Mouse (Mus musculus): ENCODE measurements around the gene Pa2g4. TPM values are rescaled to one million over a fixed set of nuclear protein-coding genes. Genes with fewer than 3 reads are reported as not detected.

The Pa2g4 gene
- polyA plus RNA-seq, 1 experiment from 2014 or later = 163 TPM

DNA sequence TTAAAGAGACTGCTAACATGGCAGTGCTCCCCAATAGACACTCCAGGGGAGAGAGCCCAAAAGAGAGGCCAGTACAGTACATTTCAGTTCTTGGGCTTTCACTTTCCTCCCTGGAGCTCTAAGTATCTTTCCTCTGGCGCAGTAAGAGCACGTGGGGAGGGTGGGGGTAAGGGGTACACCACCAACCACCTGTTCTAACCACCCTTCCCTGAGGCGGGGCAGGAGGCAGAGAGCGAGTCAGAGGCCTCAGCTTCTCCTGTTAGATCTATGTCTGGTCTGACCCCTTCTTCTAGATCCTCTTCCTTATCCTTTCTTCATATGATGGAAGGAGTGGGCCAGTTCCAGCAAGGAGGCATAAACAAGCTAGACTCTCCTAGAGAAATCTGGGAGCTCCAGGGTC is 21.3 kb upstream of the Pa2g4 start:
- Histone ChIP-seq H3K4me3 (ENCODE audit: low read depth, low read length) (no peak overlapping the region), H3K4me1 (ENCODE audit: control insufficient read depth, insufficient read depth, low read length) (peaks cover 17% of the 10 kb centered on the region), H3K4me2 (peak overlapping the region; percentile 41; the same call in 1 of the 2 replicates), H3K27ac (ENCODE audit: low read depth, low read length) (peak overlapping the region; percentile 58), H3K36me3 (ENCODE audit: control insufficient read depth, insufficient read depth, low read length) (no peaks in the 10 kb centered on the region), H3K9me3 (replicated peaks; ENCODE audit: control insufficient read depth, low read length) (no peaks in the 10 kb centered on the region), H3K9ac (ENCODE audit: low read depth, low read length) (no peak overlapping the region), H3K27me3 (ENCODE audit: control insufficient read depth, insufficient read depth, low read length) (peaks cover 30% of the 10 kb centered on the region)
- no peak for ATAC-seq (replicated peaks; ENCODE audit: insufficient number of reproducible peaks, low FRiP score, low TSS enrichment)
- 47% methylated on average over 4 of the region's 4 CpGs for WGBS (ENCODE audit: insufficient replicate concordance)

DNA sequence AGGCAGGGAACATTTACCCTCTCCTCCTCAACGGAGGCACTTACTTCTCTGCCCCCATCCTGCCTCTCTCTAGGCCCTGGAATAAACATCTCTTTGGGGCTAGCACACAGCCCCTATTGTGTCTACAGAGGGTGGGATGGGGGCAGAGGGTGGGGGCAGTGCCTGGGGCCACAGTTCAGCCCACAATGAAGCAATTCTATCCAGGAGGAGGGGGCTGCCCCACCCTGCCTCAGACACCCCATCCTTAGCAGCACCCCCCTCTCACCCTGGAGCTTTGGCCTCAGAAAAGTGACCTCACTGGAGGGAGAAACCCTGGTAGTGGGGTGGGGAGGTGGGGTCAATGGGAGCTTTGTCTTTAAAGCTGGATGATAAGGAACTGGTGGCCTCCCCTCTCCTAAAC is 20.8 kb upstream of the Pa2g4 start:
- peaks cover 30% of the 10 kb centered on the region for H3K27me3 ChIP-seq (ENCODE audit: control insufficient read depth, insufficient read depth, low read length)
- 6% methylated on average over 1 of the region's 1 CpGs for WGBS (ENCODE audit: insufficient replicate concordance)
- ATAC-seq (replicated peaks; ENCODE audit: insufficient number of reproducible peaks, low FRiP score, low TSS enrichment) = no peak
- 0 out of 2 replicates have a peak overlapping the region, but pooled peaks have one; percentile 0 for H3K27ac ChIP-seq (ENCODE audit: low read depth, low read length)
- no peak overlapping the region for H3K9ac ChIP-seq (ENCODE audit: low read depth, low read length)
- H3K36me3 ChIP-seq (ENCODE audit: control insufficient read depth, insufficient read depth, low read length) = no peaks in the 10 kb centered on the region
- peaks cover 17% of the 10 kb centered on the region for H3K4me1 ChIP-seq (ENCODE audit: control insufficient read depth, insufficient read depth, low read length)
- no peak overlapping the region for H3K4me3 ChIP-seq (ENCODE audit: low read depth, low read length)
- no peaks in the 10 kb centered on the region for H3K9me3 ChIP-seq (replicated peaks; ENCODE audit: control insufficient read depth, low read length)
- H3K4me2 ChIP-seq = no peak overlapping the region

DNA sequence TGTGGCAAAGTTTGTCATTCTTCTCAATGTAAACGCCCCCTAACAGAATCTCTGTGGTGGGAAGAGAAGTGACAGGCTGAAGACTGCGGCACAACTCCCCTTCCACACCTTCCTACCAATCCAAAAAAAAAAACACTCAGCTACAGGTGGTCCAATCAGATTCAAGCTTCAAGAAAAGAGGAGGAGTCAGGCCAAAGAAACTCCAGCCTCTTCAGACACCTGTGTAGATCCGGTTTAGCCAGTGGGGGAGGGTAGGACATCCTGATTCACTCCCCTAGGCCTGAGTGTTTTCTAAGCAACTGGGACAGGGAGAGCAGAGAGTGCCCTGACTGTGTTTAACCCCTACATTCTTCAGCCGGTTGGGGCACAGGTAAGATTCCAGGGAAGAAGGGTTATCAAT is 18.6 kb upstream of the Pa2g4 start:
- Histone ChIP-seq H3K4me1 (ENCODE audit: control insufficient read depth, insufficient read depth, low read length) (peaks cover 17% of the 10 kb centered on the region), H3K9ac (ENCODE audit: low read depth, low read length) (no peak overlapping the region), H3K4me2 (peak overlapping the region; percentile 60), H3K27ac (ENCODE audit: low read depth, low read length) (no peak overlapping the region), H3K36me3 (ENCODE audit: control insufficient read depth, insufficient read depth, low read length) (no peaks in the 10 kb centered on the region), H3K4me3 (ENCODE audit: low read depth, low read length) (no peak overlapping the region), H3K27me3 (ENCODE audit: control insufficient read depth, insufficient read depth, low read length) (peaks cover 30% of the 10 kb centered on the region), H3K9me3 (replicated peaks; ENCODE audit: control insufficient read depth, low read length) (no peaks in the 10 kb centered on the region)
- ATAC-seq (replicated peaks; ENCODE audit: insufficient number of reproducible peaks, low FRiP score, low TSS enrichment) = no peak
- WGBS (ENCODE audit: insufficient replicate concordance) = 16% methylated on average over 4 of the region's 4 CpGs

DNA sequence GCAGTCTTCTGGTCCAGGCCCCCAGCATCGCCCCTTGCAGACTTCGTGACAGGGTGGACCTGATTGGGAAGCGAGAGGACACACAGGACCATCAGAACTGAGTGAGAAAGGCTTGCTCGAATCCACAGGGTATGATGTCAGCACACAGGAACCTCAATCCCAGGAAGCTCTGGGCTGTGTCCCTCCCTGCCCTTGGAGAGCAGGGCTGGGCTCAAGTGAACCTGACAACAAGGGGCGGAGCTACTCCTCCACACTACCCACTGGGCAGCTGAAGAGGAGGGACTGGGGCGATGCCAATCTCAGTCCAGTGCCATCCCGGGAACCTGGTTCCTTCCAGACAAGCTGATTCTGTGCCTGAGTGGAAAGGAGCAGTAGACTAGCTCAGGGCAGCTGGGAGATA is 17.9 kb upstream of the Pa2g4 start:
- Histone ChIP-seq H3K27me3 (ENCODE audit: control insufficient read depth, insufficient read depth, low read length) (peaks cover 22% of the 10 kb centered on the region), H3K4me1 (ENCODE audit: control insufficient read depth, insufficient read depth, low read length) (peaks cover 17% of the 10 kb centered on the region), H3K4me2 (peak overlapping the region; percentile 60), H3K9me3 (replicated peaks; ENCODE audit: control insufficient read depth, low read length) (no peaks in the 10 kb centered on the region), H3K27ac (ENCODE audit: low read depth, low read length) (no peak overlapping the region), H3K9ac (ENCODE audit: low read depth, low read length) (peak overlapping the region; percentile 52), H3K36me3 (ENCODE audit: control insufficient read depth, insufficient read depth, low read length) (no peaks in the 10 kb centered on the region), H3K4me3 (ENCODE audit: low read depth, low read length) (peak overlapping the region; percentile 27; the same call in 1 of the 2 replicates)
- peak; percentile 78 for ATAC-seq (replicated peaks; ENCODE audit: insufficient number of reproducible peaks, low FRiP score, low TSS enrichment)
- 13% methylated on average over 7 of the region's 7 CpGs for WGBS (ENCODE audit: insufficient replicate concordance)

DNA sequence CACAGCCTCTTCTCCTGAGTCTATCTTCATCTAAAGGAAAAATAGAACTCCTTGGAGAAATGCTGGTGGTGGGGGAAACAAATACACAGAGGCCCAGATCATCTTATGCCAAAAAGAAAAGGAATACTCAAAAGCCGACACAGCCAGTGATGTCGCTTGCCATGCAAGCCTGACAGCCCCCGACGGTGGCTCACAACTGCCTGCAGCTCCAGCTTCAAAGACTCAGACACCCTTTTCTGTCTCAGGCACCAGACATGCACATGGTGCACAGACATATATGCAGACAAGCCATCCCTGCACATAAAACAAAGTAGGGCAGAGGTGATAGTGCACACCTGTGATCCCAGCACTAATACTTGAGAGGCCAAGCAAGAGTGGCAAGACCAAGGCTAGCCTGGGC is 13.9 kb upstream of the Pa2g4 start:
- H3K36me3 ChIP-seq (ENCODE audit: control insufficient read depth, insufficient read depth, low read length) = no peaks in the 10 kb centered on the region
- peaks cover 10% of the 10 kb centered on the region for H3K4me1 ChIP-seq (ENCODE audit: control insufficient read depth, insufficient read depth, low read length)
- no peaks in the 10 kb centered on the region for H3K9me3 ChIP-seq (replicated peaks; ENCODE audit: control insufficient read depth, low read length)
- no peak for ATAC-seq (replicated peaks; ENCODE audit: insufficient number of reproducible peaks, low FRiP score, low TSS enrichment)
- no peak overlapping the region for H3K9ac ChIP-seq (ENCODE audit: low read depth, low read length)
- peaks cover 2% of the 10 kb centered on the region; the same call in 1 of the 2 replicates for H3K27me3 ChIP-seq (ENCODE audit: control insufficient read depth, insufficient read depth, low read length)
- no peak overlapping the region for H3K4me2 ChIP-seq
- WGBS (ENCODE audit: insufficient replicate concordance) = 87% methylated on average over 4 of the region's 4 CpGs
- no peak overlapping the region for H3K4me3 ChIP-seq (ENCODE audit: low read depth, low read length)
- H3K27ac ChIP-seq (ENCODE audit: low read depth, low read length) = no peak overlapping the region

DNA sequence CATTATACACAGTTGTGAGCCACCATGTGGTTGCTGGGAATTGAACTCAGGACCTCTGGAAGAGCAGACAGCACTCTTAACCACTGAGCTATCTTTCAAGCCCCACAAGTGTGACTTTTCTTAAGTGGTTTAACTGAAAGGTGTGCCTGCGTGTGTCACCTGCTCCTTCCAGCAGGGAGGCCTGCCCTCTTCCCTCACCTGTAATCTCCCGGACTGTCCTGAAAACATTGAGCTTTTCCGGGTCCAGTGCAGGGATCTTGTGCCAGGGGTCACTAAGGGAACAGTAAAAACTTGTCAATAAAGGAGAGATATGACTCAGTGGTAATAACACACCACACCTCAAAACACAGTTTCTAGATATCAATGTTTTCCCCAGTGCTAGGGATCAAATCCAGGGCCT is 13.5 kb upstream of the Pa2g4 start:
- H3K36me3 ChIP-seq (ENCODE audit: control insufficient read depth, insufficient read depth, low read length) = no peaks in the 10 kb centered on the region
- 69% methylated on average over 3 of the region's 3 CpGs for WGBS (ENCODE audit: insufficient replicate concordance)
- no peak overlapping the region for H3K4me3 ChIP-seq (ENCODE audit: low read depth, low read length)
- H3K4me1 ChIP-seq (ENCODE audit: control insufficient read depth, insufficient read depth, low read length) = peaks cover 10% of the 10 kb centered on the region
- no peak overlapping the region for H3K4me2 ChIP-seq
- no peaks in the 10 kb centered on the region; the same call in 1 of the 2 replicates for H3K27me3 ChIP-seq (ENCODE audit: control insufficient read depth, insufficient read depth, low read length)
- ATAC-seq (replicated peaks; ENCODE audit: insufficient number of reproducible peaks, low FRiP score, low TSS enrichment) = no peak
- no peaks in the 10 kb centered on the region for H3K9me3 ChIP-seq (replicated peaks; ENCODE audit: control insufficient read depth, low read length)
- H3K27ac ChIP-seq (ENCODE audit: low read depth, low read length) = no peak overlapping the region
- H3K9ac ChIP-seq (ENCODE audit: low read depth, low read length) = no peak overlapping the region

DNA sequence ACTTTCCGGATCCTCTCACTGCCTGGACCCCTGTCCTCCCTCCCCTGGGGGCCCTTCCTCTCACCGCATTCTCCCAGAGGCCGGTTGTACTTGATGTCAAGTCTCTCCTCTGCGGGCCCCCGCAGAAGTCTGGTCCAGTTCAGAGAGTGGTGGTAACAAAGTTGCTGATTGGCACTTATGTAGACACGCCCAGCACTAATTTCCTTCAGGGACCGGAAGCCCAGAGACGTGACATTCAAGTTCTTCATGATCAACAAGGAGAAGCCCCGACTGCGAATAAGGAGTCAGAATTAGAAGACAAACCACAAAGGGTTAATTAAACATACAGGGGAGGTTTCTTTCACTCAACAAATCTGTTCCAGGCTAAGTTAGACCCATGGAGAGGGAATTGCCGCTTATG is 12.5 kb upstream of the Pa2g4 start:
- Histone ChIP-seq H3K4me1 (ENCODE audit: control insufficient read depth, insufficient read depth, low read length) (peaks cover 2% of the 10 kb centered on the region; the same call in 1 of the 2 replicates), H3K27ac (ENCODE audit: low read depth, low read length) (no peak overlapping the region), H3K9ac (ENCODE audit: low read depth, low read length) (no peak overlapping the region), H3K4me3 (ENCODE audit: low read depth, low read length) (no peak overlapping the region), H3K27me3 (ENCODE audit: control insufficient read depth, insufficient read depth, low read length) (no peaks in the 10 kb centered on the region), H3K36me3 (ENCODE audit: control insufficient read depth, insufficient read depth, low read length) (no peaks in the 10 kb centered on the region), H3K4me2 (no peak overlapping the region), H3K9me3 (replicated peaks; ENCODE audit: control insufficient read depth, low read length) (no peaks in the 10 kb centered on the region)
- no peak for ATAC-seq (replicated peaks; ENCODE audit: insufficient number of reproducible peaks, low FRiP score, low TSS enrichment)
- 63% methylated on average over 11 of the region's 11 CpGs for WGBS (ENCODE audit: insufficient replicate concordance)

DNA sequence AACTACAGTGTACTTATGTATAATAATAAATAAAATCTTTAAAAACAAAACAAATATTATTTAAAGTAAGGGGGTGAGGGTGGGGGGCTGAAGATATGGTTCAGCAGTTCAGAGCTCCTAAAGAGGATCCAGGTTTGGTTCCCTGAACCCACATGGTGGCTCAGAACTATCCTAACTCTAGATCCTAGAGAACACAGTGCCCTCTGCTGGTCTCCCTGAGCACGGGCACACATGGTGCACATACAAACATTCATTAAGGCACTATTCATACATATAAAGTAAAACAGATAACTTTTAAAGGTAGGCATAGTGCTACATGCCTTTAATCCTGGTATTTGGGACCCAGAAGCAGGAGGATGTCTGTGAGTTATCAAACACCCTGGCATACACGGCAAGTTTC is 9.3 kb upstream of the Pa2g4 start:
- Histone ChIP-seq H3K36me3 (ENCODE audit: control insufficient read depth, insufficient read depth, low read length) (no peaks in the 10 kb centered on the region; the same call in 1 of the 2 replicates), H3K9me3 (replicated peaks; ENCODE audit: control insufficient read depth, low read length) (no peaks in the 10 kb centered on the region), H3K4me2 (no peak overlapping the region), H3K27me3 (ENCODE audit: control insufficient read depth, insufficient read depth, low read length) (0 out of 2 replicates have a peak, but pooled peaks cover 2% of the 10 kb centered on the region), H3K4me1 (ENCODE audit: control insufficient read depth, insufficient read depth, low read length) (no peaks in the 10 kb centered on the region), H3K4me3 (ENCODE audit: low read depth, low read length) (no peak overlapping the region), H3K9ac (ENCODE audit: low read depth, low read length) (no peak overlapping the region), H3K27ac (ENCODE audit: low read depth, low read length) (no peak overlapping the region)
- WGBS (ENCODE audit: insufficient replicate concordance) = 88% methylated on average over 2 of the region's 2 CpGs
- no peak for ATAC-seq (replicated peaks; ENCODE audit: insufficient number of reproducible peaks, low FRiP score, low TSS enrichment)

DNA sequence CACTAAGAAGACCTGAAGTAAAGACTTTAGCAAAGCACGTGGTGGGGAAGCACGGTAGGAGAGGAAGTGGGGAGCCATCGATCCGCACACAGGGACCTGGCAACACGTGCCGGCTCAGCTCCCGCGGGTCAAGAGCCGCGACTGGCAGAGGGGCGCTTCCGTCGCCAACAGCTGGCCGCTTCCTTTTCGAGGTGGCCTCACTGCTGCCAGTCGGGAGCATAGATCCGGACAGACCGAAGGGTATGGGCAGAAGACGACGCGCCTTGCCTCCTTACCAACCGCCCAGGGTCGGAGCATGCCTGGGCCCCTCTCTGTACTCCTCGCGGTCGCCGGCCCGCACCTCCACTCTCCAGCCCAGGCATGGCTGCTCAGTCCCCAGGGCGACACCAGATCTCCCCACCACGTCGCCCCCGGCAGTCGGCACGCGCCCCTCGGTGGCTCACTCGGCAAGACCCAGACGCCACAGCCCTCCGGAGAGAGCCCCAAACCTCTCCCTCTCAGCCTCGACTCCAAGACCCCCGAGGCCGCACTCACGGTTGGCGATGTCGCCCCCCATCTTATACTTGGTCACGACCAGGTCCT is 490 bp downstream of the Pa2g4 start:
- Histone ChIP-seq H3K9me3 (replicated peaks; ENCODE audit: control insufficient read depth, low read length) (no peaks in the 10 kb centered on the region), H3K27me3 (ENCODE audit: control insufficient read depth, insufficient read depth, low read length) (no peaks in the 10 kb centered on the region), H3K36me3 (ENCODE audit: control insufficient read depth, insufficient read depth, low read length) (peaks cover 18% of the 10 kb centered on the region), H3K4me3 (ENCODE audit: low read depth, low read length) (peak overlapping the region; percentile 86), H3K4me2 (peak overlapping the region; percentile 79), H3K4me1 (ENCODE audit: control insufficient read depth, insufficient read depth, low read length) (peaks cover 5% of the 10 kb centered on the region; the same call in 1 of the 2 replicates), H3K27ac (ENCODE audit: low read depth, low read length) (peak overlapping the region; percentile 94), H3K9ac (ENCODE audit: low read depth, low read length) (peak overlapping the region; percentile 93)
- peak; percentile 36; the same call in 1 of the 2 replicates for ATAC-seq (replicated peaks; ENCODE audit: insufficient number of reproducible peaks, low FRiP score, low TSS enrichment)
- 0% methylated on average over 46 of the region's 46 CpGs for WGBS (ENCODE audit: insufficient replicate concordance)

All from heart, embryonic 11.5 days (tissue).